Mouse (Mus musculus) heart, embryonic 14.5 days (tissue): ENCODE data around the gene Smyd2. TPM values are rescaled to one million over a fixed set of nuclear protein-coding genes. Genes with fewer than 3 reads are reported as not detected.

Experiments used
- ATAC-seq: fragments of 200-750 bp; cut with Nextera tagmentation; 2 replicates; pipeline ENCODE4 v1.8.0; 2017; ENCODE audit warnings: low read depth, moderate TSS enrichment; ENCODE audit not compliant: insufficient number of reproducible peaks, insufficient read depth, low FRiP score
- H3K27ac ChIP-seq, 2 experiments: fragments of 200-500 bp in 1 of 2; fragments of 300-500 bp in 1 of 2; sonication (generic) in 1 of 2; replicated peaks in 1 of 2; 2 replicates each; pipeline ENCODE4 v1.5.1; 2012 to 2014; ENCODE audit warnings: low read depth in 2 of 2, low read length in 2 of 2, control low read depth in 1 of 2, mild to moderate bottlenecking in 1 of 2, mixed read lengths in 1 of 2; ENCODE audit not compliant: control insufficient read depth in 1 of 2, insufficient read depth in 1 of 2
- H3K27me3 ChIP-seq: fragments of 300-500 bp; sonication (generic); 2 replicates; pipeline ENCODE4 v1.6.1; 2014; ENCODE audit warnings: mild to moderate bottlenecking, low read length, control low read depth; ENCODE audit not compliant: control insufficient read depth, insufficient read depth
- H3K36me3 ChIP-seq: fragments of 300-500 bp; sonication (generic); 2 replicates; pipeline ENCODE4 v1.6.1; 2014; ENCODE audit warnings: mild to moderate bottlenecking, control low read depth, low read length, mixed read lengths; ENCODE audit not compliant: control insufficient read depth, insufficient read depth
- H3K4me1 ChIP-seq, 2 experiments: fragments of 200-500 bp in 1 of 2; fragments of 300-500 bp in 1 of 2; sonication (generic) in 1 of 2; 2 replicates each; pipeline ENCODE4 v1.6.1; 2012 to 2014; ENCODE audit warnings: low read length in 2 of 2, control low read depth in 1 of 2, mixed read lengths in 1 of 2; ENCODE audit not compliant: control insufficient read depth in 2 of 2, insufficient read depth in 2 of 2
- H3K4me2 ChIP-seq: fragments of 300-500 bp; sonication (generic); 2 replicates; pipeline ENCODE4 v1.6.1; 2014; ENCODE audit warnings: mild to moderate bottlenecking, low read length
- H3K4me3 ChIP-seq, 2 experiments: fragments of 200-500 bp in 1 of 2; fragments of 300-500 bp in 1 of 2; sonication (generic) in 1 of 2; 2 replicates each; pipeline ENCODE4 v1.5.1; 2012 to 2014; ENCODE audit warnings: low read length in 2 of 2, mild to moderate bottlenecking in 2 of 2, control low read depth in 1 of 2, low read depth in 1 of 2, moderate library complexity in 1 of 2; ENCODE audit not compliant: control insufficient read depth in 1 of 2, insufficient read depth in 1 of 2
- H3K9ac ChIP-seq: fragments of 300-500 bp; sonication (generic); 2 replicates; pipeline ENCODE4 v1.6.1; 2014; ENCODE audit warnings: mild to moderate bottlenecking, low read length
- H3K9me3 ChIP-seq: fragments of 300-500 bp; sonication (generic); 2 replicates; pipeline ENCODE4 v1.6.1; 2016; ENCODE audit warnings: low read length, control low read depth; ENCODE audit not compliant: control insufficient read depth
- WGBS: fragments of 180-500 bp; shearing (Covaris S2); extraction: QIAGEN DNeasy Blood & Tissue Kit; methylation state at CpG from one replicate; pipeline ENCODE4 v1.1.7; 2014; 5-methylcytosine and 5-hydroxymethylcytosine counted together
- polyA plus RNA-seq: library from polyadenylated mRNA; unstranded; fragments of >200 nt; fragmentation: Nextera tagmentation; extraction: Ambion mirVana; gene quantifications from 2 replicates; pipeline ENCODE4 v1.2.1, GENCODE M21; 2014

Gene Smyd2
- polyA plus RNA-seq, 1 experiment from 2014 or later = 227 TPM

DNA sequence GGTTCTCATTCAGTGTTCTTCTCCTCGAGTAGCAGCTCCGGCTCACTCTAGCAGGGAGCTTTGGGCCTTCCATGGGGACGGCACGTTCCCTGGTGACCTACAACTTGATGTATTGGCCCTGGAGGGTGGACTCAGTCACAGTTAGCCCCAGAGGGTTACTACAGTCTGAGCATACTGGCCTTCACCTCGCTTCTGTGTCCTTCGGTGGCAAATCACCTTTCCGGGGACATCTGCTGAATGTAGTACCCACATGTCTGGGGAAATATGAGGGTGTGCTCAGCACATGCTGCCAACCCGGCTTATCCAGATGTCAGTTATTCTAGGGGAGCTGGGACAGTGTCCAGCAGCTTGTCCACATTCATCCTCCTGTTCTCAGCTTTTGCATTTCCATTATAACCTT, 48.6 kb downstream of the Smyd2 start:
- H3K4me2 ChIP-seq = no peak overlapping the region
- H3K27me3 ChIP-seq = no peaks in the 10 kb centered on the region
- H3K4me3 ChIP-seq = no peak overlapping the region
- H3K9ac ChIP-seq = no peak overlapping the region
- peaks cover 33% of the 10 kb centered on the region for H3K36me3 ChIP-seq
- H3K9me3 ChIP-seq = no peaks in the 10 kb centered on the region
- peaks cover 30 to 41% of the 10 kb centered on the region in 2 experiments for H3K4me1 ChIP-seq
- 61% methylated on average over 8 of the region's 8 CpGs for whole genome bisulfite sequencing
- H3K27ac ChIP-seq = peak overlapping the region; percentile 18 to 39; a peak in 2 of 4 replicates
- ATAC-seq = no peak

DNA sequence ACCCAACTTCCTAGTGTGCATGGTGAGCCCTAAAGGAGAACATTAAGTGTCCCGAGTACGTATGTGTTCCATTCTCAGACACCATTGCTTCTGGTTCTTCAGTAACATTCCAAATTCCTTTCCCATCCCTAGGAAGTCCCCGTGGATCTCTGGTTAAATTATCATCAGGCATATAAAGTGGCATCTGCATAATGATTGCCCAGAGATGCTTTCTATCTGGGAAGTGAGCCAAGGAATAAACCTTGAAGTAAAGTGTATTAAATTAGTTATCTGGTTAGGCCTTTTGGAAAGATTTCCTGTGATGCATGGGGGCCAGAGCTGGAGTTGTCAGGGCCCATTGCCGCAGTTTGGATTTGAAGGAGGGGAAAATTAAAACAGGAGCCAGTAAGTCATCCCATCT, 50.1 kb downstream of the Smyd2 start:
- Histone ChIP-seq H3K4me3 (no peak overlapping the region), H3K27ac (no peak overlapping the region), H3K36me3 (peaks cover 26% of the 10 kb centered on the region), H3K9me3 (no peaks in the 10 kb centered on the region), H3K9ac (no peak overlapping the region), H3K4me1 (peaks cover 40 to 47% of the 10 kb centered on the region in 2 experiments), H3K4me2 (no peak overlapping the region), H3K27me3 (no peaks in the 10 kb centered on the region)
- ATAC-seq = no peak
- WGBS = 77% methylated on average over 4 of the region's 4 CpGs

DNA sequence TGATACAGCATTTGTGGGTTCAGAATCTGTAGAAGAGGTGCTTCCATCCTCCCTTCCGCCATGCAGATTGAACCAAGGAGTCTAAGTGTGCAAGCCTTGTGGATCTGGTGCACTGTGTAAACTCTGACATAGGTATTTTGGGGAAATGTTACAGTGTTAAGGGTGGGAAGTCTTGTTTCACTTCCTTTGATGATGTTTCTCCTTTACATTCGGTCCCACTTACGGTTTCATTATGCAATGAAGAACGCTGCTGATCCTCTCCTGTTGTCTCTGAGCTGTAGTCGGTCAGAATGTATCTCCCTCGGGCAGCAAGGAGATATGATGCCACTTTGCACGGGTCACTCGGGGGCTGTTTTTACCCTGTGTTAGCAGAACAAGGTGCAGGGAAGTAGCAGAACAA, 50.5 kb downstream of the Smyd2 start:
- WGBS = 88% methylated on average over 8 of the region's 8 CpGs
- no peak overlapping the region for H3K4me2 ChIP-seq
- no peaks in the 10 kb centered on the region for H3K9me3 ChIP-seq
- no peak overlapping the region for H3K27ac ChIP-seq
- H3K4me3 ChIP-seq = no peak overlapping the region
- H3K27me3 ChIP-seq = no peaks in the 10 kb centered on the region
- H3K4me1 ChIP-seq = peaks cover 42 to 47% of the 10 kb centered on the region in 2 experiments
- H3K9ac ChIP-seq = no peak overlapping the region
- peaks cover 25% of the 10 kb centered on the region for H3K36me3 ChIP-seq
- no peak for ATAC-seq

DNA sequence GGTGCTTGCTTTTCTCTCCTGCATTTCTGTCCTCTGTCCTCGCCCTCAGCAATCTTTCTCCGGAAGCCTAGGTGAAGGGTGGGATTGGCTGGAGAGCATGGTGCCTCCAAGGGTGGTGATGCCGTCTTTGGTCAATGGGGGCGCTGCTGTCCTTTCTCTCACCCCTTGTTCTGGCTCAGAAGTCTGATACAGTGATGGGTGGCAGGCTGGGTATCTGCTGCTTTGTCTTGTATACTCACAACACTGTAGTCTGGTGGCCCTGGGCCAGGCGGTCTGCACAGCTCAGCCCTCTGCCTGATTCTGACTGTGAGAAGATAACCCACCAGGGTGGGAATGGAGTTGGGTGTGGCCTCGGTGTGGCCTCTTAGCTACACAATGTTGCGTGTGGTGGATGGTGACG, 51.6 kb downstream of the Smyd2 start:
- Histone ChIP-seq H3K9me3 (no peaks in the 10 kb centered on the region), H3K36me3 (peaks cover 30% of the 10 kb centered on the region), H3K4me2 (no peak overlapping the region), H3K4me1 (peaks cover 38 to 42% of the 10 kb centered on the region in 2 experiments), H3K4me3 (no peak overlapping the region), H3K9ac (no peak overlapping the region), H3K27ac (no peak overlapping the region), H3K27me3 (no peaks in the 10 kb centered on the region)
- 78% methylated on average over 8 of the region's 8 CpGs for WGBS
- ATAC-seq = no peak

DNA sequence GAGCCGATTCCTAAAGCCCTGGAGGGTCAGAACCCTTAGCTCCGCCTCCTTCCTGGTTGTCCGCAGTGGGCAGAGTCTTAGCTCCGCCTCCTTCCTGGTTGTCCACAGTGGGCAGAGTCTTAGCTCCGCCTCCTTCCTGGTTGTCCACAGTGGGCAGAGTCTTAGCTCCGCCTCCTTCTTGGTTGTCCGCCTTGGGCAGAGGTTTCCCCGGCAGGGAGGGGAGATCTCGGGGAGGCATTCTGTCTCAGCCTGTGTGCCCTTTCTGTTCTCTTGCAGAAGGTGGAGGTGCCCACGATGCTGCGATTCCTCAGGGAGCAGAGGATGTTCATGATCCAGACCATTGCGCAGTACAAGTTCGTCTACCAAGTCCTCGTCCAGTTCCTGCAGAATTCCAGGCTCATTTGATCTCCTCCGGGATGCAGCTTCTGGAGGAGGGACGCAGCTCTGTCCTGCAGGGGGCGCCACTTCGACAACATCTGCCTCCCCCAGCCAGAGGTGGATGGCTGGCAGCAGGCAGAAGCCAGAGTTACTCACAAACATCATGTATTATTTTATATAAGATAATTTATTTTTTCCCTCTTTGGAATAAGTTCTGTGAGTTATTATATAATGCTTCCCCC, 52.4 kb downstream of the Smyd2 start:
- no peak overlapping the region for H3K4me2 ChIP-seq
- H3K36me3 ChIP-seq = peaks cover 35% of the 10 kb centered on the region
- H3K27me3 ChIP-seq = no peaks in the 10 kb centered on the region
- H3K9ac ChIP-seq = no peak overlapping the region
- H3K4me3 ChIP-seq = no peak overlapping the region
- 88% methylated on average over 18 of the region's 18 CpGs for WGBS
- H3K9me3 ChIP-seq = no peaks in the 10 kb centered on the region
- no peak for ATAC-seq
- H3K4me1 ChIP-seq = peaks cover 35 to 39% of the 10 kb centered on the region in 2 experiments
- no peak overlapping the region for H3K27ac ChIP-seq

DNA sequence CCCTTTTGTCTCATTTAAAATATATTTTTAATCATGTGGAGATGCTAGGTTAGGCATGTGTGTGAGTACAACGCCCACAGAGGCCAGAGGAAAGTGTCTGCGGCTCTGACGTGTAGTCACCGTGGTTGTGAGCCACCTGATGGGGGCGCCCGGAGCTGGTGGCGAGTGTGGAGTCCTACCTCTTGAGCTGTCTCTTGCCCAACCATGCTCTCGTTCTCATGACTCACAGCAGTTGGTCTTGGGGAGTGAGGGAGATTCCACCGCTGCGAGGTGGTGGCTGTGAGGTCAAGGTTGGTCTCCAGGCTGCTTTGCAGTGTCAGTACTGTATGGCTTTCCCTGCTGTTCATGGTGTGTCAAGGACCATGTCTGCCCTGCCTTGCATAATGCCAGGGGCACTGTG, 54.1 kb downstream of the Smyd2 start:
- 52% methylated on average over 10 of the region's 10 CpGs for WGBS
- Histone ChIP-seq H3K27me3 (no peaks in the 10 kb centered on the region), H3K36me3 (peaks cover 48% of the 10 kb centered on the region), H3K4me1 (peaks cover 21 to 26% of the 10 kb centered on the region in 2 experiments), H3K4me3 (no peak overlapping the region), H3K9ac (peak overlapping the region; percentile 14; the same call in 1 of the 2 replicates), H3K4me2 (peak overlapping the region; percentile 47; the same call in 1 of the 2 replicates), H3K27ac (peak overlapping the region; percentile 92 to 96), H3K9me3 (no peaks in the 10 kb centered on the region)
- ATAC-seq = 0 out of 2 replicates have a peak, but pooled peaks have one; percentile 12

DNA sequence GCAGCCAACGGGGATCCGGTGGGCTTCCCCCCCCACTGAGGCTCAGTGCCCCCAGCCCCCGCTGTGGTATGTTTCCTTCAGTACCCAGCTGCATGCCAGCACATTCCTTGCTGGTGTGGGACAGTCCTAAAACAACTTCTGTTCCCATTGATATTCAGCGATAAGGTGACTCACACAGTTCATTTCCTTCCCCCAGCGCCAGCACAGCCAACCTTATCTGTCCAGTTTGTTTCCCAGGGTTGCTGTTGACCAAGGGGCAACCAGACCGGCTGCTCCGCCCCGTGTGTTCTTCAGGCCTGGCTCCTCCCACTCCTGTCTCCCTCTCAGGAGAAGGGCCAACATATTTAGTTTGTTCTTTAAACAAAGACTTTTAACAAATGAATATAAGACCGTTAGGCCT, 54.7 kb downstream of the Smyd2 start:
- H3K36me3 ChIP-seq = peaks cover 54% of the 10 kb centered on the region
- peak; percentile 85 for ATAC-seq
- peak overlapping the region; percentile 42; the same call in 1 of the 2 replicates for H3K9ac ChIP-seq
- H3K4me3 ChIP-seq = no peak overlapping the region
- 6% methylated on average over 9 of the region's 9 CpGs for WGBS
- H3K27me3 ChIP-seq = no peaks in the 10 kb centered on the region
- H3K27ac ChIP-seq = peak overlapping the region; percentile 92 to 96
- no peaks in the 10 kb centered on the region for H3K9me3 ChIP-seq
- peak overlapping the region; percentile 47 for H3K4me2 ChIP-seq
- peaks cover 21 to 26% of the 10 kb centered on the region in 2 experiments for H3K4me1 ChIP-seq

DNA sequence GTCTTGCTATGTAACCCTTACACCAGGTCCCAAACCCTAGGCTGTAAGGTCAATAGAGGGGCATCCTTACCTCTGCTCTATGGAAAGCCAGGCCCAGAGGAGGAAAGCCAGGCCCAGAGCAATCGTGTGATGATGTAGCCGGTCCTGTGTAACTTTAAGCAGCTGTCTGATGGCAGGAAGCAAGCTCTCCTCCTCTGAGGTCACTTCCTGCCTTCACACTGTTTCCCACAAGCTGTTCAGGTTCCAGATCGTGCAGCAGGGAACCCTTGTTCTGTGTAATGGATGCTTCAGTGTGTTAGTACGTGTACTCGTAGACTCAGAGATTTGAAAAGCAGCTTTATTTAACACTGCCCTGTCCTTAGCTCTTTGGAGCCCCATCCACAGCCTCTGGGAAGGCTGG, 55.1 kb downstream of the Smyd2 start:
- Histone ChIP-seq H3K27me3 (no peaks in the 10 kb centered on the region), H3K9me3 (no peaks in the 10 kb centered on the region), H3K27ac (peak overlapping the region; percentile 92 to 96), H3K36me3 (peaks cover 53% of the 10 kb centered on the region), H3K4me3 (no peak overlapping the region), H3K4me2 (peak overlapping the region; percentile 47), H3K4me1 (peaks cover 21 to 26% of the 10 kb centered on the region in 2 experiments), H3K9ac (peak overlapping the region; percentile 42; the same call in 1 of the 2 replicates)
- ATAC-seq = peak; percentile 54
- WGBS = 11% methylated on average over 5 of the region's 5 CpGs
